Mouse (Mus musculus): ENCODE measurements around the gene Nkx1-2. TPM values are rescaled to one million over a fixed set of nuclear protein-coding genes. Genes with fewer than 3 reads are reported as not detected.

Gene Nkx1-2
- polyA plus RNA-seq (2012; rRNA removed) = 0.32 and 0.55 TPM in 2 replicates

DNA sequence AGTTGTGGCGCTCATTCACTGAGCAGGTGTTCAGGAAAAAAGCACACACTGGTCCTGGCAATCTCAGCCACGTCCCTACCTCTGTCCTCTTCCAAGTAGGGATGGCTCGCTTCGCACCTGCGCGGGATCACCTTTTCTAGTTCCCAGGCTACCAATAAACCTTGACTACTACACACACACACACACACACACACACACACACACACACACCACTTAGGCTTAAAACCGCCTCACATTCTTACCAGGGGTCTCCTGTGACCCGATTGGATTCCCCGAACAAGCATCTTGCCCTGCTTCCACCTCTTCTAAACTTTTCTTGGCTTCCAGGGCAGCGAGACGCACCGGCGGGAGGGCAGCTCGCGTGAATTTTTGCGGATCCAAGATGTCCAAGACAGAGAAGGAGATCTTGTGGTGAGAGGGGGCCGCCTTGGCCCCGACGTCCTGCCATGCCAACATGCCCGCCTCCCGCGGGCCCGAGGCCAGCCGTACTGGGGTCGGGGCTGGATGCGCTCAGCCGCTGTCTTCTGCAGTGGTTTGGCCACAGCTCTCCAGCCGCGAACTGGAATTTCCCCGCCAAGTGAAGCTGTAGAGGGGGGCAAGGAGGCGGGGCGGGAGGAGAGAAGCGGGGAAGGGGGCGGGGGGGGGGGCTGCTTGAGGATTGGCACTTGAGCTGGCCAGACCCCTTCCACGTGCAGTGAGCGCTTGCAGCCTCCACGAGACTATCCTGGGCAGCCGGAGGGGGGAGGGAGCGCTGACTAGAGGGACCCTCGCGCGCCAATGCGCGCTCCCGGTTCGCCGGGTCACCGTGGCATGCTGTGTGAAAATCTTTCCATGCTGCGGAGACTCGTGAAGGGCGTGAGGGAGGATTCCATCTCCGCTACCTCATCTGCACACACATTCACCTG, at the start of gene Nkx1-2:
TSS of gene Nkx1-2 (minus strand) at position 567 of the 905 bp plus-strand sequence.

DNA sequence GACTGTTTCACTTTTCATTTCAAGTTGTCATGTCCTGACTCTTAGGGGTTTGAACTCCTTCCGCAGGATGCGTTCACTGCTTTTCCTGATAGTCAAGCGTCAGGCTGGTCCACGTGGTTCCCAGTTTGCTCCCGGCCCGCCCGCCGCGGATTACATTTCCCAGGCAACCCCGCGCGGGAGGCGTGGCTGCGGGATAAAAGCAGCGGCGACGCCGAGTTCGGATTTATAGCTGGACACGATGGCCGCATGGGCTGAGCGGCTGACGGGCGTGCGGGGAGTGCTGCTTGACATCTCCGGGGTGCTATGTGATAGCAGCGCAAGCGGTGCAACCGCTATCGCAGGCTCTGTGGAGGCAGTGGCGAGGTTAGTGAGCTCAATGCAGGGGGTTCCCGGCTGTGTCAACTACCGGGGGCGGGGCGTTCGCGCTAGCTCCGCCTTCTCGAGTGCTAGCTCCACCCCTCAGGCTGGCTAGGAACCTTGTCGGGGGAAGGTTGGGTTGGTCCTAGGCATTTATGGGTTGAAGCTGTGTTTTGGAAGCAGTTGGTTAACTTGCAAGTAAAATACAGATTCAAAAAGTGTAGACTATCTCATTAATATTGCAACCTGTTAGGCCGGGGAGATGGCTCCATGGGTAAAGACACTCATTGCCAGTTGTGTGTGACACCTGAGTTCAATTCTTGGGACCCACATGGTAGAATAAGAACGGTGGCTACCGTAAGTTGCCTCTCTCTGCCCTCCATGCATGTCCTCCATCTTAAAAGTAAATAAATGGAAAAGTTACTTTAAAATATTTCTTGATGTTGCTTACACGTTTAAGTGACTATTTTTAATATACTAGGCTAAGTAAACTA, 11.3 kb upstream of the Nkx1-2 start, which contains the start of gene Lhpp:
TSS of gene Lhpp (plus strand) at position 171 of the 851 bp plus-strand sequence.

DNA sequence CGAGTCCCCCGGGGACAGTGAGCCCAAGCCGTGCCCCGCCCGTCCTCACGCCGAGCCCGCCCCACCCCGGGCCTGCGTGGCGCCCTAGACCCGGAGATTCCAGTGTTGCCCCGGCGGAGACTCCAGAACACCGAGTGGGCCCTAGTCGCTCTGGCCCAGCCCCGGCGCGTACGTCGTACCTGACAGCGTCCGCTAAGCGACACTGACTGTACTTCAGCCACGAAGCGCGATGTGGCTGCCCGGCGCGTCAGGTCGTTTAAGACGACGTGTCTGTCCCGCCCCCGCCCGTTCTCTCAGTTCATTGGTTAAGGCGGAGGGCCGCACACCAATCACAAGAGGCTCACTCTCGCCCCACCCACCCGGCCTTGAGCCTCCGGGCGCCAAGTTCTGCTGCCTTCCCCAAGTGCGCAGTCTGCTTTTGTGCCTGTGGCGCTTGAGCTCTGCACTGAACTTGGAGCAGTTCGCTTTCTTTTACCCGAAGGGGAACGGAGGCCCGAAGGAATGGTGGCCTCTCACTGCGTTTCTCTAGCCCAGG, 23.3 kb downstream of the Nkx1-2 start, which contains the start of gene Oat:
TSS of gene Oat (minus strand) at position 283 of the 535 bp plus-strand sequence.

Other genes with a start within 250 kb of the Nkx1-2 start
- 76.1 and 90.2 TPM in 2 replicates for gene Oat, start 23.2 kb downstream of the Nkx1-2 start, polyA plus RNA-seq (2012; rRNA removed)
- 26.1 and 28.6 TPM in 2 replicates for gene Lhpp, start 11.0 kb upstream of the Nkx1-2 start, polyA plus RNA-seq (2012; rRNA removed)
- 14.1 and 15.1 TPM in 2 replicates for gene Fam53b, start 214.2 kb upstream of the Nkx1-2 start, polyA plus RNA-seq (2012; rRNA removed)

Measured in central nervous system, embryonic 14 days (tissue).